Mouse (Mus musculus): Measurements from ENCODE around the gene Coa7. TPM values are rescaled to one million over a fixed set of nuclear protein-coding genes. Genes with fewer than 3 reads are reported as not detected.

Gene Coa7
- 15.9 and 16.8 TPM in 2 replicates for polyA plus RNA-seq (2012; rRNA removed)

GRCm38 (mm10) chr4:108327730-108328484 is at the start of gene Coa7:
Gene Coa7, plus strand, starts transcription at chr4:108328140.
- Histone ChIP-seq H3K27me3 (ENCODE audit: control insufficient read depth, insufficient read depth, low read length) (no peaks in the 10 kb centered on the region), H3K4me3 (replicated peaks; ENCODE audit: insufficient read depth, low read depth, low read length) (peak within 1 kb of the TSS; percentile 95), H3K4me1 (ENCODE audit: control insufficient read depth, insufficient read depth, low read length) (no peaks in the 10 kb centered on the region; the same call in 1 of the 2 replicates), H3K27ac (ENCODE audit: insufficient read depth, low read length) (peak within 1 kb of the TSS; percentile 94)
- peak; percentile 55; the same call in 1 of the 2 replicates for TF ChIP-seq POLR2A (IDR thresholded peaks at IDR 0.05; ENCODE audit: borderline replicate concordance, insufficient read depth, low read length)
- TF ChIP-seq CTCF (IDR thresholded peaks at IDR 0.05; ENCODE audit: borderline replicate concordance, insufficient read depth, low read depth, low read length): no peak
- WGBS: under 1% methylated on average over 45 of the region's 45 CpGs
- peak; percentile 96 to 99 for DNase-seq

GRCm38 (mm10) chr4:108300266-108300665 is 27.7 kb upstream of the Coa7 start:
- peaks cover 9% of the 10 kb centered on the region; the same call in 1 of the 2 replicates for H3K4me1 ChIP-seq (ENCODE audit: control insufficient read depth, insufficient read depth, low read length)
- peak overlapping the region; percentile 30 for H3K27ac ChIP-seq (ENCODE audit: insufficient read depth, low read length)
- 1% methylated on average over 14 of the region's 14 CpGs for WGBS
- DNase-seq: no peak
- H3K27me3 ChIP-seq (ENCODE audit: control insufficient read depth, insufficient read depth, low read length): no peaks in the 10 kb centered on the region
- peak overlapping the region; percentile 93 for H3K4me3 ChIP-seq (replicated peaks; ENCODE audit: insufficient read depth, low read depth, low read length)
- no peak for TF ChIP-seq CTCF (IDR thresholded peaks at IDR 0.05; ENCODE audit: borderline replicate concordance, insufficient read depth, low read depth, low read length)
- no peak for TF ChIP-seq POLR2A (IDR thresholded peaks at IDR 0.05; ENCODE audit: borderline replicate concordance, insufficient read depth, low read length)

GRCm38 (mm10) chr4:108300670-108301373 is 27.1 kb upstream of the Coa7 start, which contains the start of gene Zyg11b:
Gene Zyg11b, minus strand, starts transcription at chr4:108301096.
- peak within 1 kb of the TSS; percentile 93 for H3K4me3 ChIP-seq (replicated peaks; ENCODE audit: insufficient read depth, low read depth, low read length)
- H3K27ac ChIP-seq (ENCODE audit: insufficient read depth, low read length): peak within 1 kb of the TSS; percentile 30
- H3K4me1 ChIP-seq (ENCODE audit: control insufficient read depth, insufficient read depth, low read length): peaks cover 9% of the 10 kb centered on the region; the same call in 1 of the 2 replicates
- peak; percentile 89 to 90 for DNase-seq
- H3K27me3 ChIP-seq (ENCODE audit: control insufficient read depth, insufficient read depth, low read length): no peaks in the 10 kb centered on the region
- under 1% methylated on average over 54 of the region's 58 CpGs for WGBS
- TF ChIP-seq CTCF (IDR thresholded peaks at IDR 0.05; ENCODE audit: borderline replicate concordance, insufficient read depth, low read depth, low read length) (no peak), POLR2A (IDR thresholded peaks at IDR 0.05; ENCODE audit: borderline replicate concordance, insufficient read depth, low read length) (peak; percentile 67)

GRCm38 (mm10) chr4:108302296-108302890 is 25.5 kb upstream of the Coa7 start:
- Histone ChIP-seq H3K4me3 (replicated peaks; ENCODE audit: insufficient read depth, low read depth, low read length) (no peak overlapping the region), H3K27me3 (ENCODE audit: control insufficient read depth, insufficient read depth, low read length) (no peaks in the 10 kb centered on the region), H3K4me1 (ENCODE audit: control insufficient read depth, insufficient read depth, low read length) (peaks cover 9% of the 10 kb centered on the region; the same call in 1 of the 2 replicates), H3K27ac (ENCODE audit: insufficient read depth, low read length) (no peak overlapping the region)
- WGBS: 81% methylated on average over 5 of the region's 5 CpGs
- no peak for DNase-seq
- TF ChIP-seq POLR2A (IDR thresholded peaks at IDR 0.05; ENCODE audit: borderline replicate concordance, insufficient read depth, low read length) (no peak), CTCF (IDR thresholded peaks at IDR 0.05; ENCODE audit: borderline replicate concordance, insufficient read depth, low read depth, low read length) (no peak)

- no peaks in the 10 kb centered on the region for H3K4me1 ChIP-seq (ENCODE audit: control insufficient read depth, insufficient read depth, low read length)
- 78% methylated on average over 6 of the region's 6 CpGs for whole genome bisulfite sequencing
- no peak overlapping the region for H3K27ac ChIP-seq (ENCODE audit: insufficient read depth, low read length)
- no peak overlapping the region for H3K4me3 ChIP-seq (replicated peaks; ENCODE audit: insufficient read depth, low read depth, low read length)
- TF ChIP-seq CTCF (IDR thresholded peaks at IDR 0.05; ENCODE audit: borderline replicate concordance, insufficient read depth, low read depth, low read length) (no peak), POLR2A (IDR thresholded peaks at IDR 0.05; ENCODE audit: borderline replicate concordance, insufficient read depth, low read length) (no peak)
- no peak for DNase-seq
- no peaks in the 10 kb centered on the region for H3K27me3 ChIP-seq (ENCODE audit: control insufficient read depth, insufficient read depth, low read length)
Measured at GRCm38 (mm10) chr4:108310706-108311105, 17.2 kb upstream of the Coa7 start.

- no peaks in the 10 kb centered on the region for H3K4me1 ChIP-seq (ENCODE audit: control insufficient read depth, insufficient read depth, low read length)
- H3K4me3 ChIP-seq (replicated peaks; ENCODE audit: insufficient read depth, low read depth, low read length): no peak overlapping the region
- 35% methylated on average over 5 of the region's 5 CpGs for WGBS
- no peak for DNase-seq
- TF ChIP-seq POLR2A (IDR thresholded peaks at IDR 0.05; ENCODE audit: borderline replicate concordance, insufficient read depth, low read length) (no peak), CTCF (IDR thresholded peaks at IDR 0.05; ENCODE audit: borderline replicate concordance, insufficient read depth, low read depth, low read length) (no peak)
- H3K27me3 ChIP-seq (ENCODE audit: control insufficient read depth, insufficient read depth, low read length): no peaks in the 10 kb centered on the region
- H3K27ac ChIP-seq (ENCODE audit: insufficient read depth, low read length): no peak overlapping the region
Measured at GRCm38 (mm10) chr4:108314041-108314440, 13.9 kb upstream of the Coa7 start.

All from cerebellum, adult 2 months (tissue).